Mouse (Mus musculus): ENCODE measurements at regions not wholly inside any gene's neighbourhood (a gene's known extent, or its start where the extent isn't known, plus 50 kb on each side); places are given as distances from the start of the nearest gene placed in this dataset.

DNA sequence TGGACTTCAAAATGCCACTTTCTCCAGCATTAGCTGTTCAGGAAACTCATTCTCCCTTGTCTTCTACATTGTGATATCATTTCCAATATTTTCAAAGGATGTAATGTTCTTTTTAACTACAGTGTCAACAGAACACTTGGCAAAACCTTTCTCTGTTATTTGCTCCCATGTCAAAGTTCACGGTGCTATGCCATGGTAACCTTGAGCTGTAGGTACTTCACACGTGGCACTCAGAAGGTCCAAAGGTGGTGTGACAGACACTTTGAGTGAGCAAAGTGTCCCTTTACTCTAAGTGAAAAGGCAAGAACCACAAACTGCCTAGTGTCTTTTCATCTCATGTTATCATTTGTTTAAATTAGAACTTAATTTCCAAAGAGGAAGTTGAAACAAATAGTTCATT lies 53.3 kb upstream of the Tram2 start:
- no peak for DNase-seq

DNA sequence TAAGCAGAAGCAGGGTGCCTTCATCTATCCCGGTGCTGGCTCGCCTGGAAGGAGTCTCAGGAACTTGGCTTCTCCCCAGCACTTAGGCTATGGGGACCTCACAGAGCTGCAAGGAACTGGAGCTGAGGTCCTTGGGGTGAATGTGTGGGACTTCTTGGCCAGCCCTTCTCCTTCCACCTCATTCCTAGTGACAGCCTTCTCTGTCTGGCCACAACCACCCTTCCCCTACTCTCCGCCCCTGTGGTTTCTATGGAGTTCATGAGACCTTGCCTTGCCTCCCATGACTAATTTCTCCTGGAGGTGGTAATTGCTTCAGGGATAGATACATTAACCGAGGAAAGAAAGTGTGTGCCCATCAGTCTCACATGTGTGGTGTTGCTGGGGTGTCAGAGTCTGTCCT lies 67.9 kb upstream of the Tram2 start:
- DNase-seq: no peak

DNA sequence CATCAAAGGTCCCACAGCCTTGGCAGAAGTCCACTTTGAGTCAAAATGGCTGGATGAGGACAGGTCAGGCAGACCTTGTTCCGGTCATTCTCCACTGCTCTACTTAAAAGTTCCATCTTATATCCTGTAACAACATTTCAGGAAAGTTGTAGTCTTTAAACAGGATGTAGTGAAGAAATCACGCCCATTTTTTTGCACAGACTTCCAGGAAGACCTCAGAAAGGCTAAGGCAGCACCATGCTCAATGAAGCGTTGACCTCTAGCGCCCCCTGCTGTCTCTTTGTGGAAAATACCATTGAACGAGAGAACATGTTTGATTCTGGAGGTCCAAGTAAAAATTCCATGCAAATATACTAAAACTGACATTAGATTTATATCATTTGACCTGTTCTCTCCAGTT lies 56.6 kb upstream of the Tmem14a start:
- peak; percentile 29 to 83 for DNase-seq

DNA sequence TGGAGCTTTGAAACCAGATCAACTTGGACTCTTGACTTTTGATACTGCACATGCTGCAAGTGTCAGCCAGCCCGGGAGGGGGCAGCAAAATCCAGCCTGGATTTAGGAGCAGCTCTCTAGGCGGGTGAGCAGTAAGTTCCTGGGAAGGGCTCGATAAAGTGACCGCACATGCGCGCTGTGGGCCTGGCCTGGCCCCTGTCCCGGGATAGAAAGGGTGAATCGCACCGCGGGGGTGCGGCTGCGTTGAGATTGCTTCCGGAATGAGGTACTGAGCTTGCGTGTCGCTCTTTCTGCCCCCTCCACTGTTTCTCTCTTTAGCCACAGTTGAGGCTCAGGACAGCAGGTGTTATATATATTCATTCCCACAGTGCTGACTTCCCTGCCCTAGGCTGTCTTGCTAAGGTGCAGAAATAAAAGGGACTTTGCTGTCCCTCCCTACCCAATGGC lies 52.1 kb upstream of the Tmem14a start:
- peak; percentile 87 to 88 for DNase-seq

DNA sequence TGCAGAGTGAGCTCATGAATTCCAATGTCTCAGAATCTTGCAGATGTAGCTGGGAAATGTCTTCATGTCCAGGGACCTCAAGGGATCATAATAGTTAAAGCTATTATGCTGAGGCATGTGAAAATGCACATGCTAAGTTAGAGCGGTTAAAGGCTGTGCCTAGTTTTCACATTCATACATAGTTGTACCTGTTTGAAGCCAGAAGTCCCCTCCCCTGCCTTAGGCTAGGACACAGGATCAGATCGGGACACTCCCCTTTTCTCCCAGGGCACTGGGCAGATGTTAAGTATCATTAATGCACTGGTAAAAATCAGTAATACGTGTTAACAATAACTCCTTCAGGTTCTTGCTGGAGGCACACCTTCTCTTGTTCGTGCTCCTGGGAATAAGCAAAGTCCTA lies 51.6 kb upstream of the Tmem14a start:
- DNase-seq: no peak

Data from lung, postnatal 4 days (tissue).